Mouse (Mus musculus) CH12.LX (cell line): ENCODE measurements around the gene Slc5a4b.

Source experiments
- CTCF ChIP-seq, 2 experiments: IDR thresholded peaks in 1 of 2; conservative IDR thresholded peaks in 1 of 2; 2 replicates each; pipeline ENCODE4 v1.5.1; 2011 to 2012; ENCODE audit warnings: low read depth in 2 of 2, low read length in 2 of 2, improper control_type of control experiment in 1 of 2, inconsistent platforms in 1 of 2, mild to moderate bottlenecking in 1 of 2, moderate library complexity in 1 of 2
- POLR2A ChIP-seq: IDR thresholded peaks from 2 replicates; pipeline ENCODE4 v1.6.1; 2011; ENCODE audit warnings: low read depth, mild to moderate bottlenecking, improper control_type of control experiment, low read length
- UBTF ChIP-seq: IDR thresholded peaks from 2 replicates; pipeline ENCODE4 v1.6.1; 2012; ENCODE audit warnings: low read depth, mild to moderate bottlenecking, inconsistent platforms, low read length, improper control_type of control experiment, moderate library complexity

DNA sequence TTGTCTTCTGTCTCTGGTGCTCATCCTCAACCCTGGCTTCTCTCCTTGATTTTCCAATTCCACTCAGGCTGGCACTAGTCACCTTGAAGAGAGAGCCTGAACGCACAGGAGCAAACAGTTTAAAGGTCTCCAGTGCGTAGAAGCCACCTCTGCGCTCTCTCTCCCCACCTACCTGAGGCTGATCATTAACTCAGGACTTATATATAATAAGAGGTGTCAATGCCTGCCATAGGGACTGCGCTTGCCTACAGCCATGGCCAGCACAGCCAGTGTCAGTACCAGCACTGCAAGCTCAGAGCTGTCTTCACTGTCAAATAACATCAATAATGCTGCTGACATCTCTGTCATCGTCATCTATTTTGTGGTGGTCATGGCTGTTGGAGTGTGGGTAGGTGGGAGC lies 36.5 kb upstream of the Slc5a4b start, which contains the start of gene Slc5a4a:
- no peak for TF ChIP-seq POLR2A
- no peak for TF ChIP-seq CTCF (conservative IDR thresholded peaks at IDR 0.05 in 1 of 2, IDR thresholded peaks at IDR 0.05 in 1 of 2; ENCODE audit: low read depth in 2 of 2, low read length in 2 of 2)
- no peak for TF ChIP-seq UBTF
